Mouse (Mus musculus) telencephalon, adult 2 months (tissue): ENCODE data around the gene Ankrd34c.

Source experiments
- DNase-seq: peaks from one replicate; pipeline ENCODE4 v3.0.0-alpha.2; 2011; ENCODE audit warnings: low read depth, low spot score

Ankrd34c gene

DNA sequence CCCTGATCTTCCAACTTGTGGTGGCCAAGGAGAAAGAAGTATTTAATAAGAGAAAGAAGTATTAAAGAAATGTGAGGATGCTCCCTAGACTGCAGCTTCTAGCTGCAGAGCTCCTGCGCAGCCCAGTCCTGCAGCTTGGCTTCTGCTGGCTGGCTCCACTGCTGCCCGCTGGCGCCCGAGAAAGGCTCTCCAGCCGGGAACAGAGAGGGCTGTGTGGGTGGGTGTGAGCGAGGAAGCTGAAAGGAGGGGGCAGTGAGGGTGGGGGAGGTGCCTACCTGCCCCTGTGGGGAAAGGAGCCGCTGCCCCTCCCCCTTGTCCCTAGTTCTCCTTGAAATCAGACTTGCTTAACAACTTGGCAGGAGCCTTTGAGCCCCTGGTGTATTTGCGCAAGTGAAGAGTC is at the start of gene Ankrd34c:
Ankrd34c (minus strand) TSS at position 181 of the 400 bp plus-strand sequence.
- DNase-seq, result peak; percentile 57

- DNase-seq, result no peak
Measured at GRCm38 (mm10) chr9:89787532-89787931, 49.3 kb upstream of the Ankrd34c start.

DNA sequence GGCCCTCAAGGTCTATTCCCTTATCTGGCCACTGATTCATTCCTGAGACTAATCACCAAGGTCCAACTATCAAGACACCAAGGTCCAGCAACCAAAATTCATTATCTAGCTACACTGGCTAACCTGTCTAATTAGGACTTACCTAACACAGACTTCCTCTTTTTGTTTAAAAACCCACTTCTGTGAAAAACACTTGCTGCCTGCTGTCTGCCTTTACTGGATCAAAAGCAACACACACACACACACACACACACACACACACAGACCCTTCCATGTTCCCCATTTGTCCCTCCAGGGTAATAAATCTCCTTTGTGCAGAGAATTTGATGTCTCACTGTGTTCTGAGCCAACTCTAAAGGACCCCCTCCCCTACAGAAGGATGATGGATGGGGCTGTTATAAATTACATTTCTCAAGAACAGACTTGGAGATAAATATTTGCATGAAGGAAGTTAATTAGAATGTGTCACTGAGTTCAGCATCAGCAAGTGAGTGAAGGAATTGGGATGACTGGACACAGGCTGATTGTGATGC is 43.2 kb upstream of the Ankrd34c start:
- no peak for DNase-seq

DNA sequence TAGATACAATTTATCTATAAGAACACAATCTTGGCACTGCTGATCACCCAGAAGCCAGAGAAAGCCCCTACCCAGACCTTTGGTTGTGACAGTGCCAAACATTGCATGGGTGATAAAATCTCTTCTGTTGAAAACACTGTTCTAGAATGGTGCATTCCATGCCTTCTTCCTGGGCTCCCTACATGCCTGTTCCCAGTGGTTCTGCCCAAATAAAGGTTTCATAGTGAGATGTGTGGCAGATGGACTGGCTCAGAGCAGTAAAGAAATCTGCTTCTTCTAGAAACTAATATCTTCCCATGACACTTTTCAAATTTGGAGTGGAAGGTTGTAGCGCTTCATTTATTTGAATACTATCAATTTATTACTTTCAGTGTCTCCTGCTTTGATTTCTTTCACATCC is 41.0 kb upstream of the Ankrd34c start:
- DNase-seq, result no peak

DNA sequence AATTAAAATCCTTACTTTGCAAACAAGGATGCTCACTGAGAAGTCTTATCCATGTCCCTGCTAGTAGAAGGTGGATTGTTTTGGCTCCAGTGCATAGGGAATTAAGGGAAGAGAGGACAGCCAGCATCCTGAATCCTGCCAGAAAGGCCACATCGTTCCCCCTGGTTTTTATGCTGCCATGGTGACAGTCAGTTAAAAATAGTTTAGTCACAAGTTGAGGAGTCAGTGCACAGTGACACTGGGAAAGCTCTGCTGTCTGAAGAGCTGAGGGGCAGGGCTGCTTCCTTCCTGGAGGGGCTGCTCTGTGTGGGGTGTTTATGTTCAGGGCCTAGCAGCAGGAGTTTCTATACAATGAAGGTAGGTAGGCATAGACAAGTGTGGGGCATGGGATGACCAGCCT is 32.9 kb upstream of the Ankrd34c start:
- peak; percentile 51 for DNase-seq

- DNase-seq, result no peak
Measured at GRCm38 (mm10) chr9:89762017-89762416, 23.7 kb upstream of the Ankrd34c start.

DNA sequence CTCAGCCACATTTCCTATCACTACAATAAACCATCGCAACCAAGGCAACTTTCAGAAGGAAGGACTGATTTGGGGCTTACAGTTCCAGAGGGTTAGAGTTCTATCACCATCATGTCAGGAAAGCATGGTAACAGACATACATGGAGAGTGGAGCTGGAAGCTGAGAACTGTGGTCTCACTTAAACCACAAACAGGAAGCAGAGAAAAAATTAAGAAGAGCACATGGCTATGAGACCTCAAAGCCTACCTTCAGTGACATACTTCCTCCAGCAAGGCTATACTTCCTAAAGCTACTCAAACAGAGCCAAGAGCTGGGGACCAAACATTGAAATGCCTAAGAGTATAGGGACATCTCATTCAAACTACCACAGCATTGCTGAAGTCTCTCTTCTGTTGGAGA is 20.3 kb upstream of the Ankrd34c start:
- DNase-seq, result no peak

- DNase-seq, result peak; percentile 42
Measured at GRCm38 (mm10) chr9:89758139-89758538, 19.9 kb upstream of the Ankrd34c start.

DNA sequence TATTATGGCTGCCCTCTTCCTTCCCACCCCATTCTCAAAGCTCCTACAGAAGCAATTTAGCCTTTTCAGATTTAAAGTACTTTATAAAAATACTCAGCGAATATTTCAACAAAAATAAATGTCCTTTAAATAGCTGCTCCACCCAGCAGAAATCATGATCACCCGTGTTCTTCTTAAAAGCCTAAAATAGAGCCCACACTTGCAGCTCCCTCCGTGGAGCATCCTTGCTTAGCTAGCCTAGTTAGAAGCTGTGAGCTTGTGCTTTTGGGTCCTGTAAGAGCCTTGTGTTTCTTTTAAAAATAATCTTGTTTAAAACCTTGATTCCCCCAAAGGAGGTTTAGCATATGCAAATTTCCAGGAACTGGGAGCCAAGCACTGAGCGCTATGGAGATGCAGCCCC is 19.3 kb upstream of the Ankrd34c start:
- peak; percentile 89 for DNase-seq

- DNase-seq, result no peak
Measured at GRCm38 (mm10) chr9:89740041-89740440, 1.8 kb upstream of the Ankrd34c start.

- peak; percentile 27 for DNase-seq
Measured at GRCm38 (mm10) chr9:89737888-89738287, 387 bp downstream of the Ankrd34c start.

GRCm38 (mm10) chr9:89736932-89737705 is 1.2 kb downstream of the Ankrd34c start:
- DNase-seq, result peak; percentile 33

DNA sequence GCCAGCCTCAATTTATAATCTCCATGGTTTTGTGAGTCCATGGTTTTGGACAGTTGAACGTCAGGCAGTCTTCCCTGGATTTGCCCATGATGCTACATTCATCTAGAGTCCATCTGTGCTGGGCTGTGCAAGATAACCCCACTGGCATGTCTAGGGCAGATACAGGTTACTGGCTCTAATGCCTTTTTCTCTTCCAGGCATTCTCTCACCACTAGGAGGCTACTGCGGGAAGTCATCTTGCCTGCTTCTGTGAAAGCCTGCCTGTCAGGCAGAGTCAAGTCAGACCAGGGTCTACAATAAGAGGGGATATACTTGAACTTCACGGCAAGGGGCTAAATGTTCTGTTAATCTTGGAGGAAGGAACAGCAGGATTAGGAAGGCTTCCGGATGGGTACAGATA is 31.4 kb downstream of the Ankrd34c start:
- DNase-seq, result no peak

DNA sequence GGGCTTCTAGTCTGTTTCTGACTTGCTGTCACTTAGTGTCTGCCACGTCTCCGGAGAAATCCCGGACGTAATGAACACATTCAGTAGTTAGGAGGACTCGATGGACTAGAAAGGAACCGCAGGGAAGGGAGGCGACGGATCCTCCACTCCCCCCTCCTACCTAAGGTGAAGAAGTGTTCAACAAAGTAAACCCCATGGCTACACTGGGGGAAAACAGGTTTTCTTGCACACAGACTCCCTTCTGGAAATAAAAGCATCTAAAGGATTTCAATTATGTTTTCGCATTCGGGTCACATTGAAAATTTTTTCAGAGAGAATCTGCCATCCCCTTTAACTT is 33.1 kb downstream of the Ankrd34c start:
- no peak for DNase-seq

GRCm38 (mm10) chr9:89704265-89705196 is 33.7 kb downstream of the Ankrd34c start, which contains the start of gene Tmed3:
Tmed3 (minus strand) TSS chr9:89705068.
- DNase-seq, result peak; percentile 91

DNA sequence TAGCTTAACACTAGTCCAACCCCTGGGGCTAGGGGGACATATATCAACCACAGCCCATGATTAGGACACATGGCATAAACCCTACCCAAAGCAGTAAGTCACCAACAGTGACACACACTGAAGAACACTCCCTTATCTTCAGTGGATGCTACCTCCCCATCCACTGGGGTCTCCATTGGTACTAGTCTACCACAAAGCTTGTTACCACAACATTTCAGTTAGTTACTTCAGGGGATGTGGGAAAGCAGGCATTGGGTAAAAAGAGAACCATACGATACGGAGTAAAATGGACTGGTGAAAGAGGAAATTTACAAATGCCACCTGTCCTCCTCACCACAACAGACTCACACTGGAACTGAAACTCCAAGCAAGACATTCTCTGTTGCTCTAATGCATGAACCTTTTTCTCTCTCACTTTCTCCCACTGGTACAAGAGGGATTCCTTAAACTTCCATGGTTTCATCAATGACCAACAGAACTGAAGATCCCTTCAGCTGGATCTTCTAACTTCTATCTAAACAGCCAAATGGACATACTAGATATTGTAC is 37.3 kb downstream of the Ankrd34c start:
- no peak for DNase-seq

- no peak for DNase-seq
Measured at GRCm38 (mm10) chr9:89695143-89695542, 43.1 kb downstream of the Ankrd34c start.

- DNase-seq, result no peak
Measured at GRCm38 (mm10) chr9:89693670-89694069, 44.6 kb downstream of the Ankrd34c start.

- no peak for DNase-seq
Measured at GRCm38 (mm10) chr9:89689179-89689578, 49.1 kb downstream of the Ankrd34c start.

GRCm38 (mm10) chr9:89687503-89688226 is 50.6 kb downstream of the Ankrd34c start:
- peak; percentile 48 for DNase-seq

GRCm38 (mm10) chr9:89686262-89686661 is 52.0 kb downstream of the Ankrd34c start:
- DNase-seq, result no peak
